Comparison of ENCODE assay signal across 8 mouse cellular contexts in the genomic region with DNA sequence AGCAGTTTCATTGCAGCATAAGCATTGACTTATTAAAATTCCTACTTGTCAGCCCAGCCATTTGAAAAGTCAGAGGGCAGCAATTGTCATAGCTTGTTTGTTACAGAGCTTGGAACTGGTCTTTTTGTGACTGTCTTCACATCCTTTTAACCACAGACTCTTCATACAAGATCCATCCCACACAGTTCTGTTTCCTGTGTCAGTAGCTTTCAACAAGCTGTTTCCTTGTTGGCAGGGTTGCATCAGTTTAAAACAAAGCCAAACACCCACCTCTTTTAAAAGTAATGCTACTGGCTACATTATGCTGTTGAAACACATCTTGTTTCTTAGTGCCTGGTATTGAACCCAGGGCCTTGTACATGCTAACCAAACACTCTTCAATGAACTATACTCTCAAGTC. TPM values are rescaled to one million over a fixed set of nuclear protein-coding genes. Genes with fewer than 3 reads are reported as not detected.
DNase-seq lines count a peak whose midpoint lies in the region; TF ChIP-seq lines count a peak whose summit lies in the region.

No protein-coding gene starts in this region.

- no peaks in the 10 kb centered on the region for H3K27me3 ChIP-seq in heart, adult 2 months (ENCODE audit: control insufficient read depth, insufficient read depth, low read length)

- peak overlapping the region; percentile 61 for H3K27ac ChIP-seq in heart, adult 2 months

- H3K4me3 ChIP-seq in heart, adult 2 months = no peak overlapping the region

- no peak for TF ChIP-seq POLR2A in heart, adult 2 months (IDR thresholded peaks at IDR 0.05; ENCODE audit: insufficient read depth, low read depth, low read length)

- peaks cover 24% of the 10 kb centered on the region for H3K36me3 ChIP-seq in heart, adult 2 months (ENCODE audit: control insufficient read depth, insufficient read depth, low read length)

- H3K79me2 ChIP-seq in heart, adult 2 months (replicated peaks; ENCODE audit: control insufficient read depth, insufficient read depth, low read length) = peaks cover 4% of the 10 kb centered on the region; the same call in 1 of the 2 replicates

- peaks cover 23% of the 10 kb centered on the region for H3K4me1 ChIP-seq in heart, adult 2 months (ENCODE audit: control insufficient read depth, insufficient read depth, low read length)

- TF ChIP-seq EP300 in heart, adult 2 months (IDR thresholded peaks at IDR 0.05; ENCODE audit: insufficient read depth, low read depth, low read length) = no peak

- no peak overlapping the region for H3K9ac ChIP-seq in heart, adult 2 months (ENCODE audit: low read depth, low read length)

- intact Hi-C loops in heart, adult 2 months (cut with DNase I) = no loop called here

- DNase-seq in heart, adult 2 months = no peak
- no peak for DNase-seq in heart, postnatal 4 days
- peak; percentile 78 for DNase-seq in thymus, postnatal 0 days (ENCODE audit: low spot score)
- no peak for DNase-seq in thymus, adult 18-20 months
- DNase-seq in layer of hippocampus, adult 8-10 months (ENCODE audit: low spot score in 2 of 2) = peak; percentile 33 to 46
- peak; percentile 84 for DNase-seq in telencephalon, adult 2 months (ENCODE audit: low read depth, low spot score)
- no peak for DNase-seq in adrenal gland, adult 8-10 months
- DNase-seq in urinary bladder, postnatal 36 days (ENCODE audit: low spot score in 2 of 2) = no peak

- TF ChIP-seq CTCF in heart, adult 2 months (IDR thresholded peaks at IDR 0.05) = no peak

RNA-seq across cellular contexts. Expression of gene Lims1, which starts 46.9 kb away (rescaled TPM):
- total RNA-seq in heart, adult 2 months (2021) = 100 to 1,000 TPM; 144 to 155 TPM
- 25.6 and 64.3 TPM in 2 replicates for polyA plus RNA-seq in heart, adult 2 months (2012; rRNA removed)
- total RNA-seq in heart, postnatal 4 days (2021) = 100 to 1,000 TPM; 223 to 250 TPM
- polyA plus RNA-seq in thymus, postnatal 0 days (2015; fragmentation: Nextera tagmentation; extraction: Ambion mirVana) = 141 and 155 TPM in 2 replicates
- 10 to 100 TPM; 17.4 to 29.1 (median 23.0) TPM for total RNA-seq in layer of hippocampus, adult 8-10 months (2022)
- total RNA-seq in adrenal gland, adult 8-10 months (2022) = 10 to 100 TPM; 47.0 to 58.9 (median 49.3) TPM

Comparison
In these comparisons a context has a peak if more than half of its experiments do, and no peak if none do; other contexts are left out.
1. DNase-seq: peak in thymus, postnatal 0 days (single experiment), layer of hippocampus, adult 8-10 months (2 of 2) and telencephalon, adult 2 months (single experiment); none in heart, adult 2 months (0 of 2), heart, postnatal 4 days (single experiment), thymus, adult 18-20 months (0 of 2), adrenal gland, adult 8-10 months (single experiment) and urinary bladder, postnatal 36 days (0 of 2).